Mouse (Mus musculus): ENCODE measurements around the gene Ulbp1. TPM values are rescaled to one million over a fixed set of nuclear protein-coding genes. Genes with fewer than 3 reads are reported as not detected.
A peak's percentile ranks its signal among the peaks of the same experiment; 100 is the strongest.

Ulbp1 gene
- polyA plus RNA-seq, 1 experiment from 2014 or later = 2.8 TPM

GRCm38 (mm10) chr10:7391935-7392930 is 81.2 kb downstream of the Ulbp1 start:
- peaks cover 16% of the 10 kb centered on the region for H3K4me1 ChIP-seq
- no peaks in the 10 kb centered on the region for H3K36me3 ChIP-seq
- under 1% methylated on average over 70 of the region's 73 CpGs for WGBS
- H3K9ac ChIP-seq = no peak overlapping the region
- no peaks in the 10 kb centered on the region for H3K9me3 ChIP-seq
- H3K4me3 ChIP-seq (replicated peaks) = peak overlapping the region; percentile 52
- no peak overlapping the region for H3K27ac ChIP-seq
- peaks cover 22% of the 10 kb centered on the region for H3K27me3 ChIP-seq (replicated peaks)
- peak overlapping the region; percentile 95 for H3K4me2 ChIP-seq
- ATAC-seq (ENCODE audit: insufficient read depth, low FRiP score, low read depth) = peak; percentile 40; the same call in 1 of the 2 replicates

- WGBS = 0% methylated on average over 20 of the region's 20 CpGs
- peaks cover 16% of the 10 kb centered on the region for H3K4me1 ChIP-seq
- H3K27ac ChIP-seq = no peak overlapping the region; the same call in 1 of the 2 replicates
- H3K9ac ChIP-seq = no peak overlapping the region
- no peaks in the 10 kb centered on the region for H3K36me3 ChIP-seq
- H3K4me3 ChIP-seq (replicated peaks) = peak overlapping the region; percentile 52
- no peaks in the 10 kb centered on the region for H3K9me3 ChIP-seq
- peak overlapping the region; percentile 95 for H3K4me2 ChIP-seq
- ATAC-seq (ENCODE audit: insufficient read depth, low FRiP score, low read depth) = peak; percentile 64
- H3K27me3 ChIP-seq (replicated peaks) = peaks cover 22% of the 10 kb centered on the region
These were observed 81.9 kb downstream of the Ulbp1 start for GRCm38 (mm10) chr10:7391561-7391934.

GRCm38 (mm10) chr10:7391108-7391507 is 82.3 kb downstream of the Ulbp1 start:
- H3K4me2 ChIP-seq = peak overlapping the region; percentile 95
- no peak overlapping the region; the same call in 1 of the 2 replicates for H3K27ac ChIP-seq
- H3K36me3 ChIP-seq = no peaks in the 10 kb centered on the region
- no peaks in the 10 kb centered on the region for H3K9me3 ChIP-seq
- peak overlapping the region; percentile 52 for H3K4me3 ChIP-seq (replicated peaks)
- peaks cover 16% of the 10 kb centered on the region for H3K4me1 ChIP-seq
- H3K9ac ChIP-seq = no peak overlapping the region; the same call in 1 of the 2 replicates
- peaks cover 22% of the 10 kb centered on the region for H3K27me3 ChIP-seq (replicated peaks)
- ATAC-seq (ENCODE audit: insufficient read depth, low FRiP score, low read depth) = 0 out of 2 replicates have a peak, but pooled peaks have one; percentile 61
- WGBS = under 1% methylated on average over 31 of the region's 31 CpGs

Other genes starting within 250 kb of the Ulbp1 start
- 5.6 and 6.2 TPM in 2 replicates for gene Lrp11, start 116.2 kb upstream of the Ulbp1 start, polyA plus RNA-seq (2015; fragmentation: Nextera tagmentation; extraction: Ambion mirVana)
- 44.9 and 48.7 TPM in 2 replicates for gene Nup43, start 193.9 kb upstream of the Ulbp1 start, polyA plus RNA-seq (2015; fragmentation: Nextera tagmentation; extraction: Ambion mirVana)
- gene Pcmt1, start 207.5 kb upstream of the Ulbp1 start, polyA plus RNA-seq (2015; fragmentation: Nextera tagmentation; extraction: Ambion mirVana) = 105 and 110 TPM in 2 replicates
- 8.4 and 8.5 TPM in 2 replicates for gene Lats1, start 207.6 kb upstream of the Ulbp1 start, polyA plus RNA-seq (2015; fragmentation: Nextera tagmentation; extraction: Ambion mirVana)

Data from stomach, embryonic 15.5 days (tissue).